Mouse (Mus musculus) layer of hippocampus, adult 9-10 months (tissue): Measurements from ENCODE around the gene Ccn6.
"Not testable (repeated sequence)": the region's sequence is repeated elsewhere in the genome, so short reads cannot be mapped to it uniquely, and the experiment has no call there.

Source experiments
- DNase-seq: peaks from one replicate; pipeline ENCODE4 v3.0.0; 2022; ENCODE audit warnings: low spot score

Ccn6 gene

GRCm38 (mm10) chr10:39163694-39164093 is at the start of gene Ccn6:
Gene Ccn6 (minus strand): TSS chr10:39163794.
- no peak for DNase-seq

- DNase-seq: no peak
Measured at GRCm38 (mm10) chr10:39210031-39210430, 46.4 kb upstream of the Ccn6 start.

GRCm38 (mm10) chr10:39209161-39210025 is 45.8 kb upstream of the Ccn6 start:
- DNase-seq: no peak

- DNase-seq: no peak
Measured at GRCm38 (mm10) chr10:39208712-39209111, 45.1 kb upstream of the Ccn6 start.

- DNase-seq: no peak
Measured at GRCm38 (mm10) chr10:39207310-39207855, 43.8 kb upstream of the Ccn6 start.

- DNase-seq: no peak
Measured at GRCm38 (mm10) chr10:39202490-39202889, 38.9 kb upstream of the Ccn6 start.

GRCm38 (mm10) chr10:39198216-39198615 is 34.6 kb upstream of the Ccn6 start:
- not testable (repeated sequence) for DNase-seq

GRCm38 (mm10) chr10:39192673-39193072 is 29.1 kb upstream of the Ccn6 start:
- no peak for DNase-seq

GRCm38 (mm10) chr10:39185545-39185906 is 21.9 kb upstream of the Ccn6 start:
- no peak for DNase-seq

- DNase-seq: no peak
Measured at GRCm38 (mm10) chr10:39184864-39185544, 21.4 kb upstream of the Ccn6 start.

GRCm38 (mm10) chr10:39176981-39177380 is 13.4 kb upstream of the Ccn6 start:
- DNase-seq: no peak

- DNase-seq: no peak
Measured at GRCm38 (mm10) chr10:39173077-39173476, 9.5 kb upstream of the Ccn6 start.

GRCm38 (mm10) chr10:39172540-39172931 is 8.9 kb upstream of the Ccn6 start:
- DNase-seq: no peak

- DNase-seq: peak; percentile 97
Measured at GRCm38 (mm10) chr10:39171603-39172539, 8.3 kb upstream of the Ccn6 start.

GRCm38 (mm10) chr10:39171134-39171533 is 7.5 kb upstream of the Ccn6 start:
- DNase-seq: peak; percentile 90

GRCm38 (mm10) chr10:39170706-39171105 is 7.1 kb upstream of the Ccn6 start:
- DNase-seq: no peak

- peak; percentile 56 for DNase-seq
Measured at GRCm38 (mm10) chr10:39170181-39170580, 6.6 kb upstream of the Ccn6 start.

- DNase-seq: no peak
Measured at GRCm38 (mm10) chr10:39169642-39170041, 6.0 kb upstream of the Ccn6 start.

- DNase-seq: no peak
Measured at GRCm38 (mm10) chr10:39167611-39168010, 4.0 kb upstream of the Ccn6 start.

- DNase-seq: no peak
Measured at GRCm38 (mm10) chr10:39165632-39166115, 2.1 kb upstream of the Ccn6 start.

GRCm38 (mm10) chr10:39162666-39163484 is 719 bp downstream of the Ccn6 start:
- DNase-seq: no peak
